Mouse (Mus musculus): ENCODE measurements around the gene Slc6a20b.

Gene Slc6a20b

DNA sequence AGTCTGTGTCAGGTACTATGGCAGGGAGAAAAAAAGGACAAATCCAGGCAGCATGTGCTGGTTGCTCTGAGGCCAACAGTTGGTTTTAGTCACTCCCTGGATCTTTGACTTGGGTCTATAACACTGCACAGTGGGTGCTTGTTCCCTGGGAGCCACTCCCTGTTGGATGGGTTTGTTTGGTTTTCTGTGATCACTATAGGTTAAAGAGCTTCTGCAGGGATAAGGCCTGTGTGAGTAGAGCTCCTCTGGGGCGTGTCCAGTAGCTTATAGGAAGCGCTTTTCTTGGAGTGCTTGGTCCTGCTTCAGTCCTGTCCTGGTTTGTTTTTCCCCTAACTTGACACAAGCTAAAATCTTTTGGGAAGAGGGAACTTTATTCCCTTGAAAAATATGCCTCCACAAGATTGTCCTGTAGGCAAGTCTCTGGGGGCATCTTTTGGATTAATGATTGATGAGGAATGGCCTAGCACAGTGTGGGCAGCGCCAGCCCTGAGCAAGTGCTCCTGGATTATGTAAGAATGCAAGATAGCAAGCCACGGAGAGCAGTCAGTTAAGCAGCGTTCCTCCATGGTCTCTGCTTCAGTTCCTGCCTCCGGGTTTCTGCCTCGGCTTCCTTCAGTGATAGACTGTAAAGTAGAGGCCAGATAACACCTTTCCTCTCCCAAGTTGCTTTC lies 43.0 kb downstream of the Slc6a20b start:
- DNase-seq (ENCODE audit: low spot score in 2 of 2), result no peak

DNA sequence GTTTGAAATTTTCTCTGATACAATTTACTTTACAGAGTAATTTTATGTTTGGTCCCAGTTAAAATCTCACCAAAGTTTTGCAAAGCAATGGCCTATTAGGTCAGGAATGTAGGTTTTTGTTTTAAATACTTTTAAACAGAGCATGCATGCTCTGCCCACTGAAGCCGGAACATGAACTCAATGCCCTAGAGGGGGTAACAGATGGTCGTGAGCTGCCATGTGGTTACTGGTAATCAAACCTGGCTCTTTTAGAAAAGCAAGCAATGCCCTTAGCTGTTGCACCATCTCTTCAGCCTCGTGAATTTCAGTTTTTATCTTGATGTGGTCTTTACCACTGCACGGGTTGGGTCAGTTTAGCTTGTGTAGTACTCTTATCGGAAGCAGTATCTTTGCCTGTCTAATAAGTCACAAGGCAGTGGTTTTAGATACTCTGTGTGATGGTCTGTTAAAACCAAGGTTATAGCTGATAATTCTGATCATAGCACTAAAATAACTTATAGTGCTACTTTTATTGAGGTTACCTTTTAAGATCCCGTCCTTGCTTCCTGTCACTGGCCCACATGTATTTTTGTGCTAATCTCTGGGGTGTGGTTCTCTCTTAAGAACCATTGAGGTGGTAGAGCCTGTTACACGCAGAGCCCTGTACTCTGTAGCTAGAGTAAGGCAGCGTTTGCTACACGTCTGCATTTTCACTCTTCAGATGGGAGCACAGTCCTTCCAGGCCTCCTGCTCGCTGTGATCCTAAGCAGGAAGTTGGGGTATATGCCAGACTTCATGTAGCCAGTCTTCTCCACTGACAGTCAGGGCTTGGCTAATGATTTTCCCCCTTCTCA lies 54.8 kb downstream of the Slc6a20b start:
- no peak for DNase-seq (ENCODE audit: low spot score in 2 of 2)

DNA sequence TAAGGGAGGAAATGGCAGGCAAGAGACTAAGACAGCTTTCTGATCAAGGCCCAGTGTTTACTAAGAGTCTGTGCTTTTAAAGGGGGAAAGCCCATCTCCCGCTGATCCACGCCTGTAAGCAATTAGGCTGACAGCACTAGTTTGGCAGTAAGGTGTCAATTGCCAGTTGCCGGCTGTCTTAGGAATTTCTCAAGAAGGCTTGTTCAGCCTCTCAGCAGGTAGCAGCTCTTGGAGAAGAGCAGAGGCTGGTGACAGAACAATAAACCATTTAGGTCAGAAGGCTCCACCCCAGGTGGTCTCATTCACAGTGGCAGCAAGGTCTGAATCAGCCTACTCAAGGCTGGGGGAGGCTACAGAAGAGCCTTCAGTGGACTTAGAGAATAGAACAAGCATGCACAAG lies 77.8 kb downstream of the Slc6a20b start:
- DNase-seq (ENCODE audit: low spot score in 2 of 2), result no peak

All from right cerebral cortex, adult 2 months (tissue).